Mouse (Mus musculus) embryo, embryonic 9.5 days (tissue): Measurements from ENCODE around the gene Uvssa.
"Not testable (repeated sequence)": the region's sequence is repeated elsewhere in the genome, so short reads cannot be mapped to it uniquely, and the experiment has no call there.

ENCODE experiments used
- DNase-seq: peaks from one replicate; pipeline ENCODE4 v3.0.0-alpha.2; 2017; ENCODE audit errors: extremely low spot score

The Uvssa gene

DNA sequence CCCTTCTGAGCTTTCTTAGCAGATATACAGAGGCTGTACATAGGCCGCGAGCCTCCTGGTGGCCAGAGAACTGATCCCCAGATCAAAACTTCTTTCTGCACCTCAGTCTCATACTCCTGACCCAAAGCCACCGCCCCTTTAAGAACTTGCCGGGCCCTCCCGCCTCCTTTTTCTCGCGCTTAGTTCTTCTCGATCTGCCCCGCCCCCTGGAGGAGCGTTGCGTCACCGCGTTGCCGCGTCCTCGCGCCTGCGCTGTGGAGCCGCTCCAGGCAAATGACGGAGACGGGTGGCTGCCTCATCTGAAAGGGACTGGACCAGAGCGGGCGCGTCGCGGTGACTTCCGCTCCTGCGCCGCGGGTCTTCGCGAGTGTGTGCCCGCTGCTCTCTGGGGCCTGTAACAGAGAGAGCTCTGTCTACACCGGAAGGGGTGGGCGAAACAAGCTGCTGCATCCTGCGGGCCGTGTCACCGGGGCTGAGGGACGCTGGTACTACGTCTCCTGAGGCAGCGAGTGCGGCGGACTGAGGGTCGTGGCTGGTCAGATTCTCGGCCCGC is at the start of gene Uvssa:
Gene Uvssa (plus strand): TSS at position 248 of the 553 bp plus-strand sequence.
- peak; percentile 100 for DNase-seq

DNA sequence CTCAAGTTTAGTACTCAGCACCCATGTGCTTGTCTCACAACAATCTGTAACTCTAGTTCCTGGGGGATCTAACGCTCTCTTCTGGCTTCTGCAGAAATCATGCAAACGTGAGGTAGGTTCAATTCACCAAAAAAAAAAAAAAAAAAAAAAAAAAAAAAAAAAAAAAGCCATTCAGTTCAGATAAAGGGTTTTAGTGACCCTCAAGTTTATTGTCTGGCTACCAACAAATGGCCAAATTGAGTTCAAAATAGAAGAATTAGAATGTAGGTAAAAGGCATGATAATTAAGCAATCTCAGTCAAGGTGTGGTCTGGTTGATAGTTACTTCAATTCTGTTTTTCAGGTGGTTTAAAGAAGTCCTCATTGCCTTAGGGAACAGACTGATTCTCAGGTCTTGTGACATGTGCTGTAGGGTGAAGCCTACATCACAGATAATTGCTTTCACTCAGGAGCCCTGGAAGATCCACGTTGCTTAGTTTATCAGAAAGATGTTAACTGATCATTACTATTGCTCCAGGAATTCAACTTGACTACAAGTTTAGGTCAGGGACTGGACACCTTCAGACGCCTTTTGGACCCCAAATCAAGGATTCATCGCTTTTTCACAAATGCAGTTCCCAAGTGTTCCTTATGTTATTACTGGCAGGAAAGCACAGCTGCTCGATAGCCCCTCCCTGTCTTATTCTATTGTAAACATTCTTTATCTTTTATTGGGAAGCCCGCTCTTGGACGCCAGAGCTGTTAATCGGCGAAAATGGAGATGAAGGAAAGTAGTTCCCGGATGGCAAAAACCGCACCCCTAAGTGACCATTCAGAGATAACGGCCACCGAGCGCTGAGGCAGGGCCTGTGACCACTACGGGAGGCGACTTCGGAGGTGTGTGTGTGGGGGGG is 43.7 kb upstream of the Uvssa start:
- no peak for DNase-seq

DNA sequence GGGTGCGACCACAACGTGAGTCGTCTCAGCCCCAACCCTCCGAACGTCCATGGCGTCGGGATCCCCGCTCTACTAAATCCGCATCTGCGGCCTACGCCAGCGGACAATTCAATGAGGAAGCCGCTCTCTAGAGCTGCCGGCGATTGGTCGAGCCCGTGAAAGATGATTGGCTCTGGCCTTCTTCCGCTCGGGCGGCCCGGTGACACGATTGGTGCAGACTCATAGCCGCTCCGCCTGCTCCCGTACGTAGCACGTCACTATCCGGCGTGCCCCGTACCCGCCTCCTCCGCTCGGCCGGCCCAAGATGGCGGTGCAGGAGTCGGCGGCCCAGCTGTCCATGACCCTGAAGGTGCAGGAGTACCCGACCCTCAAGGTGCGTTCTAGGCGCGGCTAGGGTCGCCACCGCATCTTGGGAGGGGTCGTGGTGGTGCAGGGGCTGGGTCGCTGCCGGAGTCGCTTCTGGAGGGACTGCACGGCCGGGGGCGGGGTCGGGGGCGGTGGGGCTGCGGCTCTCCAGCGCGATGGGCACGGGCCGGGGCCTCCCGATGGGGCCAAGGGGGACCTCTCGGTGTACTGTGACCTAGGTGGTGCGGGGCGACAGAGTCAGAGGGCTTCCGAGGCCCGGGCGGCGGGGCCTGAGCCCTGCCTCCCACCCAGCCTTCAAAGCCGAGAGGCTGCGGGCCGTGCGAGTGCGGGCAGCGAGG is 42.9 kb upstream of the Uvssa start, which contains the start of gene Maea:
Gene Maea (plus strand): TSS at position 237 of the 704 bp plus-strand sequence.
- peak; percentile 93 for DNase-seq

DNA sequence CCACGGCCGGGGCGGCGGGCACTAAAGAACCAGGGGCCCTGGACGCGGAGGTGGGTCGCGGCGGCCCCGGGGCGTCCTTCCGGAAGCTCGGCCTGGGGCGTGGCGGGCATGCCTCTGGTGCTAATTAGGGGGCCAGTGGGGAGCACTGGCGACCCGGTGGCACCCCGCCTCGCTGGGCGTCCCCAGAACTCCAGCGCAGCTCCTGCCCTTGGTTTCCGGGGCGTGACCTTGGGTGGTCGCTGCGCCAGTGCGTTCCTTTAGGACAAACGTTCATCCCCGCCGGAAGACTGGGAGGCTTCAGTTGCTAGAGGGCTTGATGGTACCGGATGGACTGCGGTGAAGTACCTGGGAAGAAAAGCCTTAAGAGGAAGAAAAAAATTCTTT is 42.4 kb upstream of the Uvssa start:
- DNase-seq, result no peak

DNA sequence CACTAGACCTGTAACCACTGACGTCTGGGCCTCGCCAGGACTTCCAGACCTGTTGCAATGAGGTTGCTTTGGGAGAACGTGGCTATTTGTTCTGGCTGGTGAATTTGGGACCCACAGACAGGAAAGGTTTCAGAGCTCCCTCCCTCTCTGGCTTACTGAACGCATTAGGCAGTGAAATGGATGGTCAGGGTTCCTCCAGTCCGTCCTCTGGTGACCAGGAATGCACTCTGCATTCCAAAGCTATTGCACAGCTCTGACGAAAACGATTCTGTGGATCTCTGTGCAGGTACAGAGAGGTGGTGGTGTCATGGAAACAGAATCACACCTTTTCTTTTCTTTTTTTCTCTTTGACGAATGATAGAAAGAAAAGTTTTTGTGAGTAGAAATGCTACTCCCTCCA is 41.1 kb upstream of the Uvssa start:
- no peak for DNase-seq

DNA sequence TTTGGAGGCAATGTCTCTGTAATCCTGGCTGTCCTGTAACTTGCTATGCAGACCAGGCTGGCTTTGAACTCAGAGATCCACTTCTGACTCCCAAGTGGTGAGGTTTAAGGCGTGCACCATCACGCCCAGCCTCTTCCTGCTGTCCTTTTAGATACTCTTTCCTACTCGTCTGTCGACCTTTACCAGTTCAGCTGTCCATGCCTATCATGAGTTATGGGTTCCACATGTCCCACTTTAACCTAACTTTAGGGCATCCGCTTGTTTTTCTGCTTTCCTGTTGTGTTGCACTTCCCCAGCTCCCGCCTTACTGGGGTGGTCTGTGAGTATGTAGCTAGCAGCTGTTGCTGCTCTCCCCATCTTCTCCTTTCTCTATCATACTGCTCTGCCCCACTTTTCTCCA is 37.2 kb upstream of the Uvssa start:
- no peak for DNase-seq

DNA sequence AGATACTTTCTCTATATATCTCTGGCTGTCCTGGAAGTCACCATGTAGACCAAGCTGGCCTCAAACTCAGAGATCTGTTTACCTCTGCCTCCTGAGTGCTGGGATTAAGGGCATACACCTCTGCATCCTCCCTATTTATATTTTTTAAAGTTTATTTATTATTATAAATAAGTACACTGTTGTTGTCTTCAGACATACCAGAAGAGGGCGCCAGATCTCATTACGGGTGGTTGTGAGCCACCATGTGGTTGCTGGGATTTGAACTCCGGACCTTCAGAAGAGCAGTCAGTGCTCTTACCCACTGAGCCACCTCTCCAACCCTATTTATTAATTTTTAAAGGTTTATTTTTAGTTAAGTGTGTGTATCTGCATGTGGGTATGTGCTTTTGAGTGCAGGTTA is 36.1 kb upstream of the Uvssa start:
- not testable (repeated sequence) for DNase-seq

DNA sequence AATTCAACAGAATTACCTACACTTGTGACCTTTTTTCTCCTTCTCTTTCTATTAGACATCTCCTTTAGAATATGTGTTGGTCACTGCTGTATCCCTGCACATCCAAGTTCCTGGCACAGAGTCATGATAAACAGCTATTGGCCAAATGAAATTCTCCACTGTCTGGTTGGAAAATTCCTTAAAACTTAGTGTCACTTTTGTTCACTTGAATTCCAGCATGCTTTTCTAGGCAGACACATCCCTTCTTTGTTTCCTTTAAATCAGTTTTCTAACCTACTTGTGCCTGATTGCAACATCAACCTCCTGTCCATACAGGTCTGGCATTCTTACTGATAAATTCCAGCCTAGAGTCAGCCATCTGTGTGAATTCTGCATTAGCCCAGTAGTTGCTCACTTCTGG is 35.5 kb upstream of the Uvssa start:
- no peak for DNase-seq

DNA sequence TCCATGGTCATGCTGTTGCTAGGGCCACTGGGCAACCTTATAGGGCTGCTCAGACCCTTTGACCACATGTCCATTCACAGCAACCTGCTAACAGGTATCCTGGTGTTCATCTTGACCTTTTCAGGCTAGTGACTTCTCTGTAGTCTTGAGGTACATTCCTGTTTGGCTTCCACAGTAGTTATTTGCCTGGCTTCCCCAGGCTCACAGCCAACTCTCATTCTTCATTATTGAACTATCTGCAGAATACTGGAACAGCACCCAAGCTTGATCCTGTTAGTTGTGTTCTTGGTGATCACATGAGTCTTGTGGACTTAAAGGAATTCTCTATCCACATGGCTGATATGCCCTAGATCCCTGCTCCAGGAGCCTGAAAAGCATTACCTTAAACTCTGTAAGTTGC is 34.8 kb upstream of the Uvssa start:
- DNase-seq, result no peak

DNA sequence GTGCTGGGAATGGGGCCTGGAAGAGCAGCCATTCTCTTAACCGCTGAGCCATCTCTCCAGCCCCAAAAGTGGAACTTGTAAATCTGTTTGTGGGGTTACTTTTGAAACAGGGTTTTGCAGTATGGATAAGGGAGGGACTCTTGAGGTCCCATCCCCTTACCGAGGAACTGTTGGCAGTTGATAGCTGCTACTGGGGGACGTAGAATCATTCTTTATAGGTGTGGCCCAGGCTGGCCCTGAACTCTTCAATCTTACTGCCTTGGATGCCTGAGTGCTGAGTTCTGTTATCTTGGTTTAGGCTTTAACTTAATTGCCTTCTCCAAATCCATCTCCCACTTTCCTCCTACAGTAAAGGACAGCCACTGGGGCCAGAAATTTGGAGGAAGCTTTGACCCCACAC is 34.3 kb upstream of the Uvssa start:
- DNase-seq, result no peak

DNA sequence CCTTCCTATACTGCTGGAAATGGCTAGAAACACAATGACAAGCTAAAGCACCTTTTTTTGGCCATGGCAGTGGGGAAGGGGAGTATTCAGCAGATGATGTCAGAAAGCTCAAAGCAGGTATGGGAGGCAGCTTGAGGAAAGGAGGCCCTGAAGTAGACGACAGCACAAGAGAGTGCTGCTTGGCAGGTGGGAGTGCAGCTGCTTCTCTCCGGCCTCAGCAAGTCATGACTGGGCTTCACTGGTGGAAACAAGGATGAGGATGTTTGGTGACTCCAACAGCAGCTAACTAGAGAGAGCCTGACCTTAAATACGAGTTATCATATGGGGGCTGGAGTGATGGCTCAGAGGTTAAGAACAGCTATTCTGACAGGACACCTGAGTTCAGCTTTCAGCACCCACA is 30.7 kb upstream of the Uvssa start:
- DNase-seq, result no peak

DNA sequence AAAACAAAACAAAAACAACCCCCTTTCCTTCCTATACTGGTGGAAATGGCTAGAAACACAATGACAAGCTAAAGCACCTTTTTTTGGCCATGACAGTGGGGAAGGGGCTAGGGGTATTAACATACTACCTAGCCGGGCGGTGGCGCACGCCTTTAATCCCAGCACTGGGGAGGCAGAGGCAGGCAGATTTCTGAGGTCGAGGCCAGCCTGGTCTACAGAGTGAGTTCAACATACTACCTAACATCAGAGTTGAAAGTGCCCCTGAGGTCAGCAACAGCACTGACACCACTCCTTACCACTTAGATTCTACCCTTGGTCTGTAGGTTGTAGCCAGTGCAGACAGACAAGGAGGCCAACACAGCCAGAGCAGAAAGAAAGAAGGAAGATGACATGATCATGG is 29.1 kb upstream of the Uvssa start:
- DNase-seq, result no peak

DNA sequence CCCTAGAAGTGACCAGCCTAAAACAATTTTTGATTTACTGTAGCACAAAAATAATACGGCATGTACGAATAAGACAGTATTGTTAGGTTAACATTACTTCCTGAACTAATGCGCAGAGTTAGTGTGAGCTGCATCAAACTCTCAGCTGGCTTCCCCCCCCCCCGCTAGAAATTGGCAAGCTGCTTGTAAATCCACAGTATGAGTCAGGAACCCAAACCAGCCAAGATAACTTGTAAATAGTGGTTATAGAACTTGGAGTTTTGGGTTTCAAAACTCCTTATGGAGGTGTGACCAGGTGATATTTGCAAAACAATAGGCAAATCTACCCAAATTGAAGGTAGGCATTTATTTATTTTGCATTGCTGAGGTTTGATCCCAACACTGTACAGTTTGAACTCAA is 28.6 kb upstream of the Uvssa start:
- DNase-seq, result no peak

DNA sequence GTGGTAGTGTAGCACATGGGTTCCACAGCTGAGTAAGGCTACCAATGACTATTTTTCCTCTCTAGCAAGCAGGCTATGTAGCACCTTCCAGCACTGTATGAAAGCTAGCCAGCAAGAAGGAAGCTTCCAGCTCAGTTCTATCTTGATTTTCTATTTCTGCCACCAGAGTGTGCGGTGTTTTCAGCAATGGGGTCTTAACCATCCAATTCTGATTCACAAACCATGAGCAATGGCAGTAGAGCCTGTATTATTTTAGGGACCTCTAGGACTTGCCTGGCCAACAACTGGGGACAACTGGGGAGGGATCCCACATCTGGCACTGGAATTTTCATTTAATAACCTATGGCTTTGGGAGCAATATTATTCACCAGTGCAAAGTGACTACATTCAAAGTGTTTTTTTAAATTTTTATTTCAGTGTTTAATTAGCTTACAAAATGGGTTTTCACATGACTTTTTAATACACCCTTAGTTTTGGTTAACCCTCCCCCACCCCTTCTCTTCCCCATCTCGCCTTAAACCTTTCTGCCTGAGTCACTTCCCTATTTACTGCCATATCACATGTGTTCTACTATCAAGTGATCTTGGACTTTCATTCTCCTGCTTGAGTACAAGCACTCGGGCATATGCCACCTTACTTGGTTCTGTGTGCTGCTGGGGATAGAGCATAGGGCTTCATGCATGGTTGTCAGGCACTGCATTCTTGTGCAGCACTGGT is 26.6 kb upstream of the Uvssa start:
- DNase-seq, result no peak

DNA sequence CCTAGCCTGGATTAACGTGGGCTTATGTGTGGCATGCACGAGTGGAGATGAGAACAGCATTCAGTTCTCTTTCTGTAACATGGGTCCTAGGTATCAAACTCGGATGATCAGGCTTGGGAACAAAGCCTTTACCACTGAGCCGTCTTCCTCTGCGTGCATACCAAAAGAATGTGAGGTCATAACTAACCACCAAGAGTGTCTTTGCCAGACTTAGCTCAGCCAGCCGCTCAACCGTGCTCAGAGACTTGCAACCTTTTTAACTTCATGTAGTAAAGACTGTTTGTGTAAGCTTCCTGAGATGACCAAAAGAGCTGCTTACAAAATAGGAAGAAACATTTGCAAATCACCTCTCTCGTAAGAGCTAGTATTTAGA is 26.1 kb upstream of the Uvssa start:
- no peak for DNase-seq

DNA sequence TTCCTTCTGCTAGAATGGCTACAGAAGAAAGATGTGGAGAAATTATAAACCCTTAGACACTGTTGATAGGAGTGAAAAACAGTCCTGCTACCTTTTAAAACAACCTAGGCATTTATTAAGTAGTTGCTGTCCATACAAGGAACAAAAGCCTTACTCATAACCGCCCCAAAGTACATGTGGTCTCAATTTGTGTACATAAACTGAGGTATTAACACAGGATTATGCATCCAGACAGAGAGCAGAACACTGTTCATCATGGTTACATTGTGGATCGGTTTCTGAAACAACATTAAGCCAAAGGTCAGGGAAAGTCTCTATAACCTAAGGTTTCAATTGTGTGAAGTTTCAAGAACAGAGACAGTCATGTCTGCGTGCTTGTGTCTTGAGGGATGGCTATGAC is 25.3 kb upstream of the Uvssa start:
- DNase-seq, result no peak

DNA sequence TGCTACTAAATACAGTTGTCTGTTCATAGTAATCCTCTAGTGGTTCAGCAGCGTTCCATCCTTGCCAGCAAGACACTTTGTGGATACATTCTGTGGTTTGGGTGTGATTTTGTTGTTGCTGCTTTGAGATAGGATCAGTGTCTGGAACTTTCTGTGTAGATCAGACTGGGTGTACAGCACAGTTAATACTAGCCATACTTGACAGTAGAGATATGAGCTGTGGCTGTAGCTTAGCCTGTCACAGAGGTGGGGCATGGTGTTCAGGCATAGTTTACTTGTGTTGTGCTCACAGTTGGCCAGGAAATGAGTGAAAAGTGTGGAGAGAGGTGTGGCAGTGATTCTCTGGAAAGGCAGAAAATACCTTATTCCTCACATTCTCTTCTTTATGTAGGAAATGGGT is 20.9 kb upstream of the Uvssa start:
- no peak for DNase-seq

DNA sequence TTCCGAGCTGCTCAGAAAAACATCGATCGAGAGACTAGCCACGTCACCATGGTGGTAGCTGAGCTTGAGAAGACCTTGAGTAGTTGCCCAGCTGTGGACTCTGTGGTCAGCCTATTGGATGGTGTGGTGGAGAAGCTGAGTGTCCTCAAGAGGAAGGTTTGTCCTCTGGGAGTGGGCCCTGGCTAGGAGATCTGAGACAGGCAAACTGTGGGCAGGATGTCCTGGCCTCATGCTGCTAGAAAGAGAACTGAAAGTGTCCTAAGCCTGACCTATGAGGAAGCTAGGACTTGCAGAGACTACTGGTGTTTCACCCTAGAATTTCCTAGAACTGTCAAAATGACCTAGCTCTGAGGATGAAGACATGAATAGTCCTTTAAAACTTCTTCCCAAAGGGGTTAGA is 19.9 kb upstream of the Uvssa start:
- no peak for DNase-seq

DNA sequence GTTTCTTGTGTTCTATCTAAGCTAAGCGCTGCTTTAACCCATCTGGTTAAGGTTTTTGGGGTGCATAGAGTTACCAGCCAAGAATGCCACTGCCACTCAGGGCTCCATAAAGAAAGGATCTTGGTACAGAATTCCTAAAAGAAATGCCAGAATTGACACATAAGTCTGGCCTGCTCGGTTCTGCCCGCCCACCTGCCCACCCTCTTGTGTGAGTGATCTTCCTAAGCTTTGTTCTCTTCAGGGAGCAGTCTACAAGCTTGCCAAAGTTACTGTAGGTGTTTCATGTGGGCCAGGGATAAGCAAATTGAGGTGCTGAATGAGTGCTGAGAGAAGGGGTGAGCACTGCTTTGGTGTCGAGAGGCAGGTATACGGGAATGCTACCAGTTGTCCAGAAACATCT is 15.1 kb upstream of the Uvssa start:
- no peak for DNase-seq

DNA sequence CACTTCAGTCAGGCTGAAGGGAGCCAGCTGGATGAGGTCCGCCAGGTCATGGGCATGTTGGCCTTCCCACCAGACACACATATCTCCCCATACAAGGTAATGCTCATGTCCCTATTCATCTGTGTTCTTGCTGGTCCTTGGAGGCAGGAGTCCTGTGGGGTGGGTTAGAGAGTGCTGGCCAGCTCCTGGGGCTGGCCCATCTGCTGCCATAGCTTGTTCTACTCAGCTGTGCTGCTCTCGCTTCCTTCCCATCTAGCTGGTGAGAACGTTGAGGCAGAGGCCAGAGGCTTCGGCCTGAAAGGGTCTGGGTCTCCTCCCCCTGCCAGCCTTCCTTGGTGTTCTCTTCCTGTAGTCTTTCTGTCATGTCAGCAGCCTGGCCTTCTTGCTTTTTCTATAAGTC is 9.7 kb upstream of the Uvssa start:
- no peak for DNase-seq

DNA sequence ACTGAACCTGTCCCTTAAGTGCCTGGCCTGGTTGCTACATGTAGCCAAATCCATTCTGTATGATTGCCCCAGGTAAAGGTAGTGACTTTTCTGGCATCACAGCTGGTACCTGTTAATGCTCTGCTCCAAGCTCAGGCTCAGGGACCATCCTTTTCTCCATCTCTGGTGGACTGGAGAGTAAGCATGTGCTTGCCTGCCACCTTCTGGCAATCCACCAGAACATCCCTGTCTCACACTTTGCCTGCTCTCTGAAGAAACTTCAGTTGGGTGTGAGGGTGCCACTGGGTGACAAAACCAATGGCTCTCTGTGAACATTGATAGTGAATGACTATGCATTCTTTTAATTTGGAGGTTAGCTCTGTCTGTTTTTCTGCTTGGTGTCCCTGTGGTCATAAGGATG is 7.2 kb upstream of the Uvssa start:
- DNase-seq, result no peak

DNA sequence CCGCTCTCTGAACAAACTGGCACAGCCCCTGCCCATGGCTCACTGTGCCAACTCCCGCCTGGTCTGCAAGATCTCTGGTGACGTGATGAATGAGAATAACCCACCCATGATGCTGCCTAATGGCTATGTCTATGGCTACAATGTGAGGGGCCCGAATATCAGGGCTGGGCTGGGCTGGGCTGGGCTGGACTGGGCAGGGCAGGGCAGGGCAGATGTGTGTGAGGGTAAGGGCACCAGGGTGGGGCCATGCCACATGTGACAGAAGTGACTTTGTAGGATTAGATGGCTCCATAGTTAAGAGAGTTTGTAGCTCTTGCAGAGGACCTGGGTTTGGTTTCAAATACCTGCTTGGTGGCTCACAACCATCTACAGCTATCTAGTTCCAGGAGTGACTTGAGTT is 6.7 kb upstream of the Uvssa start:
- DNase-seq, result no peak
